Mouse (Mus musculus) E14TG2a.4 (cell line): ENCODE measurements at regions not wholly inside any gene's neighbourhood (a gene's known extent, or its start where the extent isn't known, plus 50 kb on each side); places are given as distances from the start of the nearest gene placed in this dataset.

Experiments used
- CTCF ChIP-seq: conservative IDR thresholded peaks from 2 replicates; pipeline ENCODE4 v1.5.1; 2014; ENCODE audit warnings: low read length
- NANOG ChIP-seq: IDR thresholded peaks from 2 replicates; pipeline ENCODE4 v1.6.1; 2014; ENCODE audit warnings: borderline replicate concordance, low read length, mixed read lengths

DNA sequence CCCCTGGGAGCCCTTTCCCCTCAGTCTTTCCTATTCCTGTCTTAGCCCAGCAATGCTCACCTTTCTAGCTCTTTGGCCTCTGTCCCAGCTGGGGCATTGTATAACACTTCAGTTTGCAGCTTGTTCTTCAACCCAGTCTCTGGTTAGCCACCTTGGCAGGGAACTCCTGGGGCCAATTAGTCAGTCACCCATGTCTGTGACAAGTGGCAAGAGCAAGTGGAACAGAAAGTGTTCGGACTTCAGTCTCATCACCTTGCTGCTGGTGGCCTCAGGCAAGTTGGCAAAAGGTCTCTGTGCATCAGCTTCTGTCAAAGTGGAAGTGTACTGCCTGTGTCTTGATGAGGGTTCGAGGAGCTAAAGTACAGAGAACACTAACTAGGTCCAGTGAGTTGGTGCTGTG lies 138.5 kb upstream of the Pja1 start:
- TF ChIP-seq CTCF: no peak
- no peak for TF ChIP-seq NANOG
